Mouse (Mus musculus): ENCODE measurements around the gene Yju2.

The Yju2 gene

GRCm38 (mm10) chr17:56007444-56008355, 48.8 kb downstream of the Yju2 start:
- DNase-seq (ENCODE audit: low spot score): no peak

- DNase-seq (ENCODE audit: low spot score): peak; percentile 98
These were observed 49.6 kb downstream of the Yju2 start for GRCm38 (mm10) chr17:56008356-56009087.

GRCm38 (mm10) chr17:56009088-56009961, 50.4 kb downstream of the Yju2 start:
- peak; percentile 90 for DNase-seq (ENCODE audit: low spot score)

GRCm38 (mm10) chr17:56009962-56010240, 51.0 kb downstream of the Yju2 start:
- DNase-seq (ENCODE audit: low spot score): no peak

- no peak for DNase-seq (ENCODE audit: low spot score)
These were observed 51.4 kb downstream of the Yju2 start for GRCm38 (mm10) chr17:56010255-56010654.

- DNase-seq (ENCODE audit: low spot score): peak; percentile 79
These were observed 51.8 kb downstream of the Yju2 start for GRCm38 (mm10) chr17:56010681-56011080.

- DNase-seq (ENCODE audit: low spot score): no peak
These were observed 52.5 kb downstream of the Yju2 start for GRCm38 (mm10) chr17:56011441-56011840.

GRCm38 (mm10) chr17:56015293-56015692, 56.4 kb downstream of the Yju2 start:
- no peak for DNase-seq (ENCODE audit: low spot score)

GRCm38 (mm10) chr17:56016382-56016781, 57.5 kb downstream of the Yju2 start:
- DNase-seq (ENCODE audit: low spot score): no peak

GRCm38 (mm10) chr17:56016793-56017785, 58.2 kb downstream of the Yju2 start:
- no peak for DNase-seq (ENCODE audit: low spot score)

GRCm38 (mm10) chr17:56017848-56018247, 58.9 kb downstream of the Yju2 start:
- DNase-seq (ENCODE audit: low spot score): no peak
